Mouse (Mus musculus) kidney, adult 10 weeks (tissue): ENCODE results near the gene Btg3. TPM values are rescaled to one million over a fixed set of nuclear protein-coding genes. Genes with fewer than 3 reads are reported as not detected.

Source experiments
- polyA plus RNA-seq: library from polyadenylated mRNA; stranded (reverse); fragments of 350-450 nt; fragmentation: Illumina TruSeq; extraction: RNeasy Lipid Tissue Mini Kit (QIAGEN cat#74804); gene quantifications from one replicate; pipeline ENCODE4 v1.2.3, GENCODE M21; 2014; ENCODE audit warnings: low read depth, low replicate concordance

The Btg3 gene
- 44.1 TPM for polyA plus RNA-seq

GRCm38 (mm10) chr16:78376745-78377570 is at the start of gene Btg3:
Gene Btg3 (minus strand): TSS chr16:78377192.

GRCm38 (mm10) chr16:78301183-78301830 is 75.7 kb downstream of the Btg3 start, which contains the start of gene Cxadr:
Gene Cxadr (plus strand): TSS chr16:78301489.

Other genes starting within 250 kb of the Btg3 start
- gene Cxadr, start 75.7 kb downstream of the Btg3 start, polyA plus RNA-seq = 43.1 TPM
- 3.3 TPM for gene D16Ertd472e, start 199.5 kb upstream of the Btg3 start, polyA plus RNA-seq